In the genomic region with DNA sequence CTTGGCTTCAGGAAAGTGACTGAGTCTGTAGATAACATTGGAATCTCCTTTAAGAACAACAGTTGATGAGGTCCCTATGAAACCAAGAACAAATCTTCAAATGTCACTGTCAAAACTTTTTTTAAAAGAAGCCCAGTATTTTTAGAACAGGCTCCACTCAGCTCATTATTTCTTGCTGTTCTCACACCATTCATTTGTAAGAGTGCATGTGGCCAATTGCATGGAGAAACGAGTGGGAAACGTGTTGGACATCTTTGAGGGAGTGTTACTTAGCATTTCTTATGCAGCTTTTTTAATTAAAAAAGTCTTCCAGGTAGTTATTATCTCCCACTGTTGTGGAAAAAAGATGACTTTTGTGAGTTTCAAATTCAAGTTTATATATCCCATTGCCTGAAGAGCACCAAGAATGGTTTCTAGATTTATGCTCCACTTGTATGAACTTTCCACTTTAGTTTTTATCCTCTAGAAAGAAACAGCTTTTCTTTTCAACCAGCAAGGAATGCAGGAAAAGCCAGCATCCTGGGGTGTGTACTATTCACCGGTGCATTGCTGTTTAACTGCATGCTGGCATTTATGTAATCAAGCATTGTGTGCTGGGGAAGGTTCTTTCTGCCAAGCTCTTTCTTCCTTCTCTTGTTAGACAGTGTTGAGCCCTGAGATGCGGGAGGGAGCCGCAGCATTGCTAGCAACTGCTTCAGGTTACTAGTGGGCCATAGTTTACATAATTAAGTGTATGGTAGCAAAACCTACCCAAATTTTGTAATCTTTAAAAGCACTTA, we compare ENCODE assay signal across 28 mouse cellular contexts.
A peak's percentile ranks its signal among the peaks of the same experiment; 100 is the strongest.
DNase-seq lines count a peak whose midpoint lies in the region; ATAC-seq lines count a peak whose summit lies in the region.
"Had no signal": no experiment of that assay in that cellular context is flagged by ENCODE, and none has a peak within 500 bp of the region (broad histone marks: within the 10 kb centered on the region; RNA-seq: fewer than 3 reads in every experiment).

No protein-coding gene starts in this region.

- H3K4me1 ChIP-seq in forebrain, embryonic 14.5 days (ENCODE audit: control insufficient read depth, insufficient read depth, low read length), result 0 out of 2 replicates have a peak, but pooled peaks cover 2% of the 10 kb centered on the region
- peaks cover 7% of the 10 kb centered on the region; the same call in 1 of the 2 replicates for H3K4me1 ChIP-seq in forebrain, embryonic 13.5 days
- H3K4me1 ChIP-seq: embryonic facial prominence, embryonic 12.5 days; embryonic facial prominence, embryonic 15.5 days; heart, embryonic 10.5 days; hindbrain, embryonic 12.5 days; hindbrain, embryonic 15.5 days had no signal

- H3K27me3 ChIP-seq in forebrain, embryonic 14.5 days (replicated peaks; ENCODE audit: control insufficient read depth, insufficient read depth, low read length), result no peaks in the 10 kb centered on the region
- H3K27me3 ChIP-seq in forebrain, embryonic 13.5 days, result no peaks in the 10 kb centered on the region
- H3K27me3 ChIP-seq: CH12.LX; embryonic facial prominence, embryonic 12.5 days; embryonic facial prominence, embryonic 15.5 days; heart, embryonic 13.5 days; hindbrain, embryonic 12.5 days; hindbrain, embryonic 15.5 days had no signal

- H3K9me3 ChIP-seq in forebrain, embryonic 14.5 days (replicated peaks; ENCODE audit: control insufficient read depth, low read length), result no peaks in the 10 kb centered on the region
- H3K9me3 ChIP-seq in forebrain, embryonic 13.5 days (replicated peaks), result no peaks in the 10 kb centered on the region
- H3K9me3 ChIP-seq: embryonic facial prominence, embryonic 12.5 days; embryonic facial prominence, embryonic 15.5 days; heart, embryonic 10.5 days; heart, embryonic 13.5 days; hindbrain, embryonic 12.5 days; hindbrain, embryonic 15.5 days had no signal

- H3K4me2 ChIP-seq in forebrain, embryonic 14.5 days (ENCODE audit: low read length), result no peak overlapping the region
- no peak overlapping the region for H3K4me2 ChIP-seq in forebrain, embryonic 13.5 days
- H3K4me2 ChIP-seq: embryonic facial prominence, embryonic 12.5 days; embryonic facial prominence, embryonic 15.5 days; heart, embryonic 13.5 days; hindbrain, embryonic 12.5 days; hindbrain, embryonic 15.5 days had no signal

- H3K4me3 ChIP-seq in forebrain, embryonic 14.5 days (ENCODE audit: low read depth, low read length), result no peak overlapping the region
- no peak overlapping the region for H3K4me3 ChIP-seq in forebrain, embryonic 13.5 days
- H3K4me3 ChIP-seq: embryonic facial prominence, embryonic 12.5 days; embryonic facial prominence, embryonic 15.5 days; heart, adult 2 months; heart, embryonic 10.5 days; heart, embryonic 13.5 days; hindbrain, embryonic 12.5 days; hindbrain, embryonic 15.5 days had no signal

- WGBS in forebrain, embryonic 14.5 days, result 6% methylated on average over 5 of the region's 5 CpGs
- WGBS in forebrain, embryonic 13.5 days, result 11% methylated on average over 5 of the region's 5 CpGs

- peak; percentile 30 for DNase-seq in forebrain, embryonic 14.5 days (ENCODE audit: low spot score)
- peak; percentile 44 for DNase-seq in Muller cell, postnatal 12 days (ENCODE audit: inconsistent ontology term)
- peak; percentile 72 for DNase-seq in brain, adult 2 months (ENCODE audit: low read depth, low spot score)
- DNase-seq in kidney, adult 11 months, result no peak
- no peak for DNase-seq in layer of hippocampus, postnatal 10 days (ENCODE audit: low spot score in 2 of 2)
- DNase-seq: adrenal gland, adult 8-10 months; adrenal gland, postnatal 25 days; B cell, adult 2 months; cerebellum, adult 11 months; cerebellum, adult 2 months; cerebellum, postnatal 10 days; cerebellum, postnatal 36 days; gastrocnemius, postnatal 25 days; heart, adult 2 months; heart, postnatal 14 days; kidney, adult 8-10 months had no signal

- no peak for ATAC-seq in forebrain, embryonic 14.5 days
- no peak for ATAC-seq in forebrain, embryonic 13.5 days
- ATAC-seq: activated CD4-positive, CD25-positive, alpha-beta regulatory T cell, adult 4 months; forebrain, embryonic 16.5 days; intestine, postnatal 0 days had no signal

- H3K27ac ChIP-seq in forebrain, embryonic 14.5 days (ENCODE audit: low read depth, low read length), result no peak overlapping the region
- H3K27ac ChIP-seq in forebrain, embryonic 13.5 days, result no peak overlapping the region
- H3K27ac ChIP-seq: embryonic facial prominence, embryonic 12.5 days; embryonic facial prominence, embryonic 15.5 days; heart, adult 2 months; heart, embryonic 10.5 days; heart, embryonic 13.5 days; hindbrain, embryonic 12.5 days; hindbrain, embryonic 15.5 days had no signal

- H3K9ac ChIP-seq in forebrain, embryonic 14.5 days (ENCODE audit: low read length), result no peak overlapping the region
- H3K9ac ChIP-seq in forebrain, embryonic 13.5 days, result no peak overlapping the region
- H3K9ac ChIP-seq: embryonic facial prominence, embryonic 12.5 days; embryonic facial prominence, embryonic 15.5 days; heart, embryonic 13.5 days; hindbrain, embryonic 12.5 days; hindbrain, embryonic 15.5 days had no signal

- 0 out of 2 replicates have a peak, but pooled peaks cover 4% of the 10 kb centered on the region for H3K36me3 ChIP-seq in forebrain, embryonic 14.5 days (ENCODE audit: control insufficient read depth, insufficient read depth, low read length)
- peaks cover 10% of the 10 kb centered on the region; the same call in 1 of the 2 replicates for H3K36me3 ChIP-seq in forebrain, embryonic 13.5 days (ENCODE audit: poor library complexity, severe bottlenecking)
- H3K36me3 ChIP-seq: G1E had no signal

Comparison
In these comparisons a context has a peak if more than half of its experiments do, and no peak if none do; other contexts are left out.
1. DNase-seq: peak in forebrain, embryonic 14.5 days (single experiment), Muller cell, postnatal 12 days (single experiment) and brain, adult 2 months (single experiment); none in kidney, adult 11 months (single experiment) and layer of hippocampus, postnatal 10 days (0 of 2).